Mouse (Mus musculus) liver, postnatal 0 days (tissue): ENCODE data around the gene Sfswap. TPM values are rescaled to one million over a fixed set of nuclear protein-coding genes. Genes with fewer than 3 reads are reported as not detected.

ENCODE experiments used
- ATAC-seq: fragments of 200-750 bp; cut with Nextera tagmentation; 2 replicates; pipeline ENCODE4 v1.8.0; 2017; ENCODE audit warnings: mild to moderate bottlenecking, moderate library complexity
- DNase-seq: peaks from one replicate; pipeline ENCODE4 v3.0.0-alpha.2; 2016
- H3K27ac ChIP-seq: fragments of 300-500 bp; sonication (generic); 2 replicates; pipeline ENCODE4 v1.5.1; 2014; ENCODE audit warnings: antibody characterized with exemption, moderate library complexity, mild to moderate bottlenecking, low read depth
- H3K27me3 ChIP-seq: fragments of 300-500 bp; sonication (generic); 2 replicates; pipeline ENCODE4 v1.6.1; 2014; ENCODE audit warnings: low read length, control low read depth, mixed read lengths; ENCODE audit not compliant: insufficient read depth
- H3K36me3 ChIP-seq: fragments of 300-500 bp; sonication (generic); replicated peaks from 2 replicates; pipeline ENCODE4 v1.6.1; 2014; ENCODE audit warnings: mild to moderate bottlenecking, control low read depth, low read length, moderate library complexity, mixed read lengths; ENCODE audit not compliant: insufficient read depth
- H3K4me1 ChIP-seq: fragments of 300-500 bp; sonication (generic); 2 replicates; pipeline ENCODE4 v1.6.1; 2014; ENCODE audit warnings: antibody characterized with exemption, mild to moderate bottlenecking, control low read depth; ENCODE audit not compliant: insufficient read depth
- H3K4me2 ChIP-seq: fragments of 300-500 bp; sonication (generic); 2 replicates; pipeline ENCODE4 v1.6.1; 2014; ENCODE audit warnings: low read depth, mild to moderate bottlenecking, low read length, moderate library complexity, mixed read lengths
- H3K4me3 ChIP-seq: fragments of 300-500 bp; sonication (generic); 2 replicates; pipeline ENCODE4 v1.5.1; 2014; ENCODE audit warnings: low read depth, low read length
- H3K9ac ChIP-seq: fragments of 300-500 bp; sonication (generic); replicated peaks from 2 replicates; pipeline ENCODE4 v1.6.1; 2014; ENCODE audit warnings: mild to moderate bottlenecking, moderate library complexity
- H3K9me3 ChIP-seq: fragments of 300-500 bp; sonication (generic); 2 replicates; pipeline ENCODE4 v1.6.1; 2016; ENCODE audit warnings: mild to moderate bottlenecking, control low read depth, low read length, mixed read lengths
- CTCF ChIP-seq: sonication (generic); IDR thresholded peaks from 2 replicates; pipeline ENCODE4 v1.5.1; 2016; ENCODE audit warnings: antibody characterized with exemption, low read depth
- EP300 ChIP-seq: IDR thresholded peaks from 2 replicates; pipeline ENCODE4 v1.6.1; 2016; ENCODE audit warnings: antibody characterized with exemption, low read depth, mild to moderate bottlenecking
- WGBS: fragments of 180-500 bp; shearing (Covaris S2); extraction: QIAGEN DNeasy Blood & Tissue Kit; methylation state at CpG from one replicate; pipeline ENCODE4 v1.1.7; 2014; ENCODE audit not compliant: insufficient replicate concordance; 5-methylcytosine and 5-hydroxymethylcytosine counted together
- polyA plus RNA-seq: library from polyadenylated mRNA; unstranded; fragments of >200 nt; fragmentation: Nextera tagmentation; extraction: Ambion mirVana; gene quantifications from 2 replicates; pipeline ENCODE4 v1.2.1, GENCODE M21; 2015

Gene Sfswap
- polyA plus RNA-seq, 1 experiment from 2014 or later = 11.0 TPM

DNA sequence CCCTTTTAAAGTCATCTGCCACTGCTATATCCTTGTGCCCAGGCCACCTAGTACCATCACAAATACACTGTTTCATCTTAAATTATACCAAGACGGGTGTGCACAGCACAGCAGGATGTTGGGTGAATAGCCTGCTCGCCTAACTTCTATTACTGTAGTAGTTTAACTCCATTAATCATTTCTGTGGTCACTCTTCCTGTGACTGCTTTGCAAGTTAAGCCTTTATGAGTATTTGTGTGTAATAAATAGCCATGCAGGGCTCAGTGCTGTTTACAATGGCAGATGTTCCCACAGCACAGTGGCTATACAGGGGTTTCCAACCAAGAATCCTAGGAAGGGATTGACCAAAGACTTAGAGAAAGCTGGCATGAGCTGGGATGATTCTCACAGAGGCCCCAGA, 34.0 kb downstream of the Sfswap start:
- Histone ChIP-seq H3K4me2 (no peak overlapping the region), H3K4me1 (no peaks in the 10 kb centered on the region), H3K9me3 (no peaks in the 10 kb centered on the region), H3K27me3 (no peaks in the 10 kb centered on the region), H3K36me3 (peaks cover 46% of the 10 kb centered on the region), H3K9ac (no peak overlapping the region), H3K4me3 (no peak overlapping the region), H3K27ac (no peak overlapping the region)
- ATAC-seq (no peak), DNase-seq (no peak)
- TF ChIP-seq CTCF (no peak), EP300 (no peak)
- 72% methylated on average over 2 of the region's 2 CpGs for WGBS

DNA sequence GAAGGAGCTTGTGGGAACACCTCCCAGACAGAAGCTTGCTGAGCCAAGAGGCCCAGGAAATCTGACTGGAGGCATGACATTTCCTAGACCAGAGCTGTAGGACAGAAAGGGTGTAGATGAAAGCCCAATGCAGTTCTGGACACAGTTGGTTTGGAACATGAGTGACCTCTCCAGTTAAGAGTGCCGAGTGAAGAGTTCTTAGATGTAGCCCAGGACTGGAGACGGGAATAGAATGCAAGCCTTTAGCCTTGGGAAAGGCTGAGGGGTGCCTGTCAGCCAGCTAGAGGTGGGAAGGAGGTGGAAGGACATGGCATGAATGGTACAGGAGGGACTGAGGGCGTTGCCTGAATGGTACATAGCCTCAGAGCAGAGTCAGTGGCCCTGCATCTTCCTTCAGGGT, 34.4 kb downstream of the Sfswap start:
- Histone ChIP-seq H3K9me3 (no peaks in the 10 kb centered on the region), H3K36me3 (peaks cover 48% of the 10 kb centered on the region), H3K4me1 (no peaks in the 10 kb centered on the region), H3K4me2 (no peak overlapping the region), H3K9ac (no peak overlapping the region), H3K27me3 (no peaks in the 10 kb centered on the region), H3K4me3 (no peak overlapping the region), H3K27ac (no peak overlapping the region)
- no peak for TF ChIP-seq CTCF
- TF ChIP-seq EP300 = no peak
- ATAC-seq = no peak
- DNase-seq = no peak
- WGBS = 94% methylated on average over 3 of the region's 3 CpGs

DNA sequence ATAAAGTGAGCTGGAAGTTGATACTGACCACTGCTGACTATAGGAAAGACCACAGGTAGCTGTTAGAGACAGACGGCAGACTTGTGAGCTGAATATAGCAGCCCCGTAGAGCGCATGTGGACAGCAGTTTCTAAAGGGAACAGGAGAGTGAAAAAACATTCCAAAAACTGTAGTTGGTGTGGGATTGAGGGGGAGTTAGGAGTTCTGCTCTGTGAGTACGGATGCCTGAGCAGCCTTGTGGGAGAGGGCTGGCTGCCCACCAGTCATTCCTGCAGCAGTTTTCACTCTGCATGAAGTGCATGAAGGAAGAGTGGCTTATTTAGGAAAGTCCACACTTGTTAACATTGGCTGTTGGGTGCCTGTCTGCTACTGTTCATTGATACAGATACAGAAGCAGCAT, 37.8 kb downstream of the Sfswap start:
- H3K9ac ChIP-seq = no peak overlapping the region
- H3K9me3 ChIP-seq = no peaks in the 10 kb centered on the region
- DNase-seq = no peak
- WGBS = 95% methylated on average over 4 of the region's 4 CpGs
- peaks cover 59% of the 10 kb centered on the region for H3K36me3 ChIP-seq
- no peak overlapping the region for H3K27ac ChIP-seq
- TF ChIP-seq CTCF = no peak
- no peaks in the 10 kb centered on the region for H3K27me3 ChIP-seq
- no peak for ATAC-seq
- no peaks in the 10 kb centered on the region for H3K4me1 ChIP-seq
- H3K4me2 ChIP-seq = no peak overlapping the region
- H3K4me3 ChIP-seq = no peak overlapping the region

DNA sequence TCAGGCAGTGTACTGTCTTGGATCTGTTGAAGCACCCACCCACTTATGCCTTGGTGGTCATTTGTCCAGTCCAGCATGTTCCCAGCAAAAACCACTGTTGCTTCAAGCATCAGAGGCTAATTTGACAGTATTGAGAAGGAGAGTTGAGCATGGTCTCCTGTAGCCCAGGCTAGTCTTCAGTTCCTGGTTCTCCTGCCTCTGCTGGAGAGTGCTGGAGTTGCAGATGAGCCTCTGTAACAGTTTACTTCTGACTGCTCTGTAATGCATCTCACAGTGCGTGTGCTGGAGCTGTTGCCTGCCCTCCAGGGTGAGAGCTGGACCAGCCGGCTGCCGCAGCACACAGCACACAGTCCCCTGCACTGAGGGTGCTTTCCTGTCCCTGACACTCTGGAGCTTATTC, 41.2 kb downstream of the Sfswap start:
- H3K36me3 ChIP-seq = peaks cover 75% of the 10 kb centered on the region
- WGBS = 93% methylated on average over 3 of the region's 3 CpGs

DNA sequence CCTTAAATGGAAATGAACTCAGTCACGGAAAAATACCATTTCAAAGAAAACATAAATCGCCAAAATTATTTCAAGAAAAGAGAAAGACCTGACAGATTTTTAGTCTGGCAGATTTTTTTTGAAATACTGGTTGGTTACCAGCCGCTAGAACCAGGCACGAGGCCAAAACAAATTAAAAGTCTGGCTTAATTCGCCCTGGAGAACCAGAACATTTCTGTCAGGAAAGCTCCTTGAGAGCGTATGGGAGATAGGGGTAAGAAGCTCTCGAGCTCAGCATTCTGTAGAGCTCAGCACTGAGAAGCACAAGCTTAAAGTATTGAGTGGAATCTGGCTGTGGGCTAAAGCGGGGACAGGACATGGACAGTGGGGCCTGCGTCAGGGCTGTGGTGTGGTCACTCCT, 44.8 kb downstream of the Sfswap start:
- Histone ChIP-seq H3K36me3 (peaks cover 92% of the 10 kb centered on the region), H3K4me3 (no peak overlapping the region), H3K9me3 (no peaks in the 10 kb centered on the region), H3K27me3 (no peaks in the 10 kb centered on the region), H3K9ac (no peak overlapping the region), H3K4me1 (no peaks in the 10 kb centered on the region), H3K27ac (no peak overlapping the region), H3K4me2 (no peak overlapping the region)
- ATAC-seq = no peak
- WGBS = 81% methylated on average over 9 of the region's 9 CpGs
- no peak for DNase-seq
- TF ChIP-seq EP300 (no peak), CTCF (no peak)

More for the DNA sequence above, 41.2 kb downstream of the Sfswap start:
- DNase-seq (no peak), ATAC-seq (no peak)
- Histone ChIP-seq H3K27me3 (no peaks in the 10 kb centered on the region), H3K27ac (no peak overlapping the region), H3K4me1 (no peaks in the 10 kb centered on the region), H3K4me2 (no peak overlapping the region), H3K9me3 (no peaks in the 10 kb centered on the region), H3K9ac (no peak overlapping the region), H3K4me3 (no peak overlapping the region)
- no peak for TF ChIP-seq EP300
- peak; percentile 18; the same call in 1 of the 2 replicates for TF ChIP-seq CTCF

DNA sequence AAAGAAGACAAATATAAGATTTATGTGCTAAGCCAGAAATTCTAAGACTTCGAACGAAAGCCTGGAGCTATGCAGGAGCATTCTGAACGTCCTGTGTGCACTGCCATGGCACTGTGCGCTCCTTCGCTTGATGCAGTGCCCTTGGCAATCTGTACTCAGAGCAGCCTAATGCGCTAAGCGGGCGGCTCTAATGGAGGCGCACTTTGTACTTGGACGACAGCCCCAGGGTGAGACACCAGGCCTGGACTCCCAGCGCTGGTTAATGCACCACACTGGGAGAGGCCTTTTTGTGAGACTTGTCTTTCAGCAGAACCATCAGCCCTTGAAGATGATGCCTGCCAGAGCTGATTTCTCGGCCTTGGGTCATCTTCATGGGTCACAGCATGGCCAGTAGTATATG, 48.7 kb downstream of the Sfswap start:
- no peak for TF ChIP-seq EP300
- no peak for TF ChIP-seq CTCF
- Histone ChIP-seq H3K4me2 (no peak overlapping the region), H3K27me3 (no peaks in the 10 kb centered on the region), H3K9me3 (no peaks in the 10 kb centered on the region), H3K9ac (no peak overlapping the region), H3K4me3 (no peak overlapping the region), H3K36me3 (peaks cover 94% of the 10 kb centered on the region), H3K4me1 (no peaks in the 10 kb centered on the region), H3K27ac (no peak overlapping the region)
- ATAC-seq (no peak), DNase-seq (no peak)
- WGBS = 95% methylated on average over 12 of the region's 12 CpGs

DNA sequence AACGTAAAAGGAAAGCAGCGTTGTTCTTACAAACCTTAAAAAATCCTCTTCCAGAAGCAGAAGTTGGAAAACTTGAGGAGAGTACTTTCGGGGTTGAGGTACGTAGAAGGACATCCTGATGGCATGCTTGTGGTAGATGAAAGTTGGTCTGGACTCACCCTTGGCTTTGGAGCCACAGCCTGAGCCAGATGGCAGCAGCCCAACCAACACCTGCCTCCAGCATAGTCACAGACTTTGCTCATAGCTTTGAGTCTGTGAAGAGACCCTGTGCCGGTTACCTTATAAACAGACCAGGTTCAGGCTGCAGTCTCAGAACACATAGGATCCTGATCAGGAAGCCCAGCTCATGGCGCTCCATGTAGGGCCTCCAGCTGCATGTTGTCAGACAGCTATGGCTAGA, 49.8 kb downstream of the Sfswap start:
- 90% methylated on average over 6 of the region's 6 CpGs for WGBS
- DNase-seq (no peak), ATAC-seq (no peak)
- H3K27me3 ChIP-seq = no peaks in the 10 kb centered on the region
- no peaks in the 10 kb centered on the region for H3K9me3 ChIP-seq
- H3K4me2 ChIP-seq = no peak overlapping the region
- H3K4me3 ChIP-seq = no peak overlapping the region
- no peak overlapping the region for H3K27ac ChIP-seq
- peaks cover 96% of the 10 kb centered on the region for H3K36me3 ChIP-seq
- H3K9ac ChIP-seq = no peak overlapping the region
- no peaks in the 10 kb centered on the region for H3K4me1 ChIP-seq
- TF ChIP-seq EP300 (no peak), CTCF (no peak)
